Mouse (Mus musculus) adrenal gland, postnatal 4 days (tissue): Measurements from ENCODE around the gene Gm21973. TPM values are rescaled to one million over a fixed set of nuclear protein-coding genes. Genes with fewer than 3 reads are reported as not detected.
A peak's percentile ranks its signal among the peaks of the same experiment; 100 is the strongest.

Experiments
- DNase-seq, 2 experiments: peaks; one replicate each; pipeline ENCODE4 v3.0.0; 2021 to 2022; ENCODE audit warnings: low spot score in 2 of 2, mixed read lengths in 2 of 2
- long read RNA-seq, 2 experiments: library from polyadenylated mRNA; stranded (forward); transcript quantifications; one replicate each; pipeline ENCODE4 v2.0.0; 2021
- total RNA-seq, 2 experiments: library from RNA; stranded (reverse); gene quantifications; 2 replicates each; pipeline ENCODE4 v1.2.3; 2021

Gm21973 gene
- total RNA-seq, result not detected
- long read RNA-seq, experiment 1, partial matches to known transcripts, result 0 of 3 reads
- long read RNA-seq, experiment 1, other reads (novel, unspliced or antisense), result 3 of 3 reads
- long read RNA-seq, experiment 2, partial matches to known transcripts, result 0 of 17 reads
- long read RNA-seq, experiment 2, other reads (novel, unspliced or antisense), result 17 of 17 reads

DNA sequence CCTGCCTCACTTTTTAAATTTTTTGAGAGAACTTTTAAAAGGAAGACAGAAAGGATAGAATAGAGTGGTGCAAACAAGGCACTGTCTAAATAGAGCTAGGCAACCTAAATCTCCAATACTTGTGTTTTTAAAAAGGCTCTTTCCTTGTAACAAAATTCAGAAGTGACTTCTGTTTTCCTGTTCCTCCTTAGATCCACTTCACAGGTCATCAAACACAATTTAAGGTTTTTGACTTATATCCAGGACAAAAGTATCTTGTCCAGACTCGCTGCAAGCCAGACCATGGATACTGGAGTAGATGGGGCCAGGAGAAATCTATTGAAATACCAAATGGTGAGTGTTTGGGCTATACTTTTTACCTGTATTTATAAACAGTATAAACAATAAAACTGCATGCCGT lies at the start of gene Gm21973:
TSS of gene Gm21973 (plus strand) at position 301 of the 400 bp plus-strand sequence.
- DNase-seq, result no peak

DNA sequence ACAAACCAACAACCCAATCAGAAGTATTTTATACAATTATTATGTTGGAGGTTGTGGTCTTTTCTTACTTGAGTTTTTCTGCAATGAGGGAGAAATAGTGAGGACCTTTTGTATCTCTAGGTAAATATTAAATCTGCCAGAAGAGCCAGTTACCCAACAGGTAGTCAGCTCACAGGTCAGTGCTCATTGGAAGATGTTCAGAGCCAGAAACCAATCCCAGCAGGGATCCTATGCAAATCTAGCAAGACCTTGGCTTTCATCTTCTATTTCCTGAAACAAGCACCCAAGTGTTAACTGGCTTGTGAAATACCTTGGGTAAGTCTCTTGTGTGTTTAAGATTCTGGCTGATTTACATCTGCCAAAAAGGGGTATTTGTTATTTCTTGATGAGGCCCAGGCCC lies 48.8 kb upstream of the Gm21973 start:
- no peak for DNase-seq

DNA sequence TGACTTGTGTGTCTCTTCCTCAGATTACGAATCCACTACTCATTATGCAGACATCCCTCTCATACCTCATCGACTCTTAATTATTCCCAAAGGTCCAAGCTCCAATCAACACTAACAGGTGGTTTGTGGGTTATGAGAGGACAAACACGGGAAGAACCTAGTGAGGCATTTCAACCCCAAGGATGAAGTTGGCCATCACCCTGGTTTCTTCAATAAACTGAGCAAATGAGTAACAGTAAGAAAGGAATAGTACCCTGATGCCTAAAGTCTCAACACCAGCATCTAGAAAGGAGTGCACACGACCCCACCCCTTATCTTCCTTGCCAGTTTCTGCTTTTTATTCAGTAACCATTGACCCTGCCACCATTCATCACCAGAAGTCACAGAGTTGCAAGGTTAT lies 47.7 kb upstream of the Gm21973 start:
- DNase-seq, result no peak

DNA sequence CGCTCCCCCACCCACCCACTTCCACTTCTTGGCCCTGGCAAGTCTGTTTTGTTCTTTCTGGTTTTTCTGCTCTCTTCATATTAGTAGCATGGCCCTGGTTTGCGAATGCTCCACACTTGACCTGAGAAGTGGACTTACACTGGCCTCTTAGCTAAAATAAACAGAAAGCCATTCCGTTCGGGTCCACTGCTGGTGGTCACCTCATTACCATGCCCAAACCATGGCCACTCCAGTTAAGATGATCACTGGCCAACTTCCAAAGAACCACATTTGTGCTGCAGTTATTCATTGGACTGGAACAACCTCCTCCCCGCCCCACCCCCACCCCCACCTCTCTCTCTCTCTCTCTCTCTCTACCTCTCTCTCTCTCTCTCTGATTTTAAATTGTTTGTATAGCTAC lies 43.6 kb upstream of the Gm21973 start:
- no peak for DNase-seq

DNA sequence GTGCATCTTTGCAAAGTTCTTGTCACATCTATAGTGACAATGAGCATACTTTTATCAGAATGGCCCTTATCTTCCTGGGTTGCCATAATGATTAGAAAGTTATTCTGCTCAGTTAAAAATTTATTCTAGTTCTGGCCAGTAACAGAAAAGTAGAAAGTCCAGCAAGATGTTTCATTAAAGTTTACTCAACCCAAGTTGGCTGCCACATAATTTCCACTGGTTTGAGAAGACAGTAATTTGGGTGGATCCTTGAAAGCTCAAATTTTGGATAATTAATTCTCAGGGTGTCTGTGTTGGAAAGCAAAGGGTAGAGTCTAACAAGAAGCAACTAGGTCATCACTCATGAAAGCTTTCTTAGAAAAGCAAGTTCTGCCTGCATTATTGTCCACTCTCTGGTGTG lies 41.5 kb upstream of the Gm21973 start:
- DNase-seq, result no peak

DNA sequence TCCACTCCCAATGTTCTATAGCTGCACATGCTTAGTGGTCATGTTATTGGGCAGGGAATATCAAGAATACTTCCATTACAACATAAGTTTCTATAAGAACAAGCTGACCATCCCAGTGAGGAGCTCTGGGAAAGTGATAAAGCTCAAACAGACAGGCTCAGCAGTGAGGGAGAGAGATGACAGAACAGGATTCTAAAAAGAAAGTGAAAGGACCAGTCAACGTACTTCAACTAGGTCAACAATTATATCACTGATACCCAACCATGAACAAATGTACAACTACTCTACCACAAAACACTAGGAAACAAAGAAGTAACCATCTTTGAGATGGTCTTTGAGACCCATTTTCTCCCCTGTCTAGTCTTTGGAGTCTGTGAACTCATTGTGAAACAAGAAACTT lies 28.6 kb upstream of the Gm21973 start:
- no peak for DNase-seq

DNA sequence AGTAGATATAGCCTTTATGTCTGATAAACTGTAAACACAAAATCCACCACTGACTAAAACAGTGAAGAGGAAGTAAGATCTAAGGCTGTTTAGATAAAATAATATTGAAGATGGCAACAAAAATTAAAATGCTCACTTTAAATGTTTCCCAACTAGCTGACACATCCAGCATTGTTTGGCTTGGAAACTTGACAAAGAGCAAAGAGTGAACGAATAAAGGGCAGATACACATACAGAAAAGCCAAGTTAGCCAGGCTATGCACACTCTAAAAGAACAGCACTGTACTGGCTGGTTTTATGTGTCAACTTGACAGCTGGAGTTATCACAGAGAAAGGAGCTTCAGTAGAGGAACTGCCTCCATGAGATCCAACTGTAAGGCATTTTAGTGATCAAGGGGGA lies 27.1 kb upstream of the Gm21973 start:
- DNase-seq, result no peak

DNA sequence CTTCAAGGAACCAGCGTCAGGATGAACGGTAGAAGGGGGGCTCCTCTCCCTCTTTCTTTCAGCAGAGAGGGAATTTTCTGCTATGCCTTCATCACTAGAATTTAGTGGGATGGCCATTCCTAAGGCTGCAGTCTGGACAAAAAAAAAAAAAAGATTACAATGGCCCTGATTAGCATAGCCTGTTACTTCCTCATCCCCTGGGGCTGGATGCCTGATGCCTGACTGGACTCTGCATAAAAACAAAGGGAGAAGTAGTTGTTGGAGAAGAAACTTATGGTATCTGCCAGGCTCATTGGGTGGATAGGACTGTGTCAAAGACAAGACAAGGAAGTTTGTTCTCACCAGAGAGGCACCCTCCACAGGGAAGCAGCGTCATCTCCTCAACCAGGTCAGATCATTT lies 25.7 kb upstream of the Gm21973 start:
- DNase-seq, result no peak

DNA sequence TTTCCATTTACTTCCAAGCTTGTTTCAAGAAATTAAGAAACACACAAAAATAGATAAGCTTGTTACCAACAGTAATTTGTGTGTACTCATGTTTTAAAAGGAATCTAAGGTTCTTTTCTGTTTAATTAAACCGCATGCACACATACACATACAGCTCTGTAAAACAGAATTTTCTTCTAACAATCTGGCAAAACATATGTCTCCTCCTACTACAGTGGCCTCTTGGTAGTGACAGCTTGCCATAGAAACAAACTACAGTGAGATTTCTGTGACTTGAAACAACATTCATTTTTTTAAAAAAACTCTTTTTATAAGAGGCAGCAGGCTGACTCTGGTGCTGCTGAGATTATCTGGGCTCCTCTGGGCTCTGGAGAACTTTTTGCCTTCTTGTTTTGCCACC lies 18.7 kb upstream of the Gm21973 start:
- no peak for DNase-seq

DNA sequence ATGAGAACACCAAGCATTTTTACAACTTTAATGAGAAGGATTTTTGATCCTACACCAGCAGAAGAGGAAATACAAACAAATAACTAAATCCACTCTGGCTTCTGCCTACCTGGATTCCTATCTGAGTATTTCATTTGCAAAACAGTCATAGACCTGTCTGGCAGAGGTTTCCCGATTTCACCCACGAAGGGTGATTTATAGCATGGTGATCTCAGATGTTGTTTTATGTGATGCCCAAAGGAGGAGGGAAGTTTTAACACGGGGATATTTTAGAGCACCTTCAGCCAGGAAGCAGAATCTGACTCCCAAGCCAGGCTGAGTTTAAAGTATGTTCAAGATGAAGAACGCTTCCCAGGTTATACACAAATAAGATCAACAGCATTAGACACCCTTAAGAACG lies 13.4 kb upstream of the Gm21973 start:
- DNase-seq, result no peak

DNA sequence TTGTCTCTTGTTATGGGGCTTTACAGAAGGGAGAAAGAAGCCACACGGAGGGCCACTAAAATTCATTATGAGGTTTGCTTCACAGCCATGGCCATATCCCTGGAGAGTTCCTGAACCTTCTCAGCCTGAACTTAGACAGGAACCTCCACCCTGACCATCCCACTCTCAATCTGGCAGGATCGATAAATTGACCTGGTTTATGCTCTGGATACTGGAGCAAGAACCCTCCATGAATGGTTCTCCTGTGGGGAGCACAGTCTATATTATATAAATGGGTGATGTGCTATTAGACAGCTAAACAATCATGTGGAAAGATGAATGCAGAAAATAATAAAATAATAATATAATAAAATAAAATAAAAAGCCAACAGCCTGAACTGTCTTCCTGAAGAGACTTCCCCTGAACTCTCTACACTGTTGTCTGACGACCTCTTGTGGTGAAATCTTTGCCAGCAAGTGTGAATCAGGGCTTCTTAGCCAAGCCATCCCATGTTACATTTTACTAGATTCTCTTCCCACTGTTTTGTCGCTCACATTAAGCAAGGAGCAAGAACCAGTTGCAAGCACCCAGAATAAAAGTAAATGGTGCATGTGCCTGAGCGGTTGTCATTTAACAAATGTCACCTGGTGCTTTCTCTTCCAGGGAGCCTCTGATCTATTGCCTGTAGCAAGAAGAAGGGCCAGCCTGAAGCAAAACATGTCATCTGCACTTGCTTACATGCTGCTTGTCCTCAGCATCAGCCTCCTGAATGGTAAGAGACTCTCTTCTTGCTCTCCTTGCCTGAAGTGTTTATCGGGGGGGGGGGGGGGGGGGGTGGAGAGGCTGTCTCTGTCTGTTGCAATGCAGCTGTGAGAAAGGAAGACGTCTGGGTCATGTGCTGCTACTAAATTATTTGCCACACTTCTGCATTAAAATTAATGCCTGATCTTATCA lies 11.4 kb upstream of the Gm21973 start:
- peak; percentile 6 to 22 for DNase-seq

DNA sequence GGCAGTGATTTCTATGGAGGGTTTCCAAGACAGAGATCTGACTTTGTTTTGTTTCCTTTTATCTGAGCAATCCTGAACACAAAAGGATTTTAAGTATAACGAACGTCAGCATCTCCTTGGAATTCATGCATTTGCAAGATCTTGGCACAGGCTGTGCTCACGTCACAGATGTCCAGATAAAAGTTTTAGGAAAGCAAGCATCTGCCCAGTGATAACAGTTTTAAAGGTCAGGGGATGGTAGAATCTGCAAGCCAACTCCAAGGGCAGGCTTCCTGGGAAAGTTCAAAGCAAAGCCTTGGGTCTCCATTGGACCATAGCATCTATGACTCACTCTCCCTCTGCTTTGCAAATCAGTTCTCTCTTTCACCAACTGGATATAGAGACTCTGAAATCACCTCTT lies 5.4 kb downstream of the Gm21973 start:
- DNase-seq, result peak in 1 of 2 experiments; percentile 29

DNA sequence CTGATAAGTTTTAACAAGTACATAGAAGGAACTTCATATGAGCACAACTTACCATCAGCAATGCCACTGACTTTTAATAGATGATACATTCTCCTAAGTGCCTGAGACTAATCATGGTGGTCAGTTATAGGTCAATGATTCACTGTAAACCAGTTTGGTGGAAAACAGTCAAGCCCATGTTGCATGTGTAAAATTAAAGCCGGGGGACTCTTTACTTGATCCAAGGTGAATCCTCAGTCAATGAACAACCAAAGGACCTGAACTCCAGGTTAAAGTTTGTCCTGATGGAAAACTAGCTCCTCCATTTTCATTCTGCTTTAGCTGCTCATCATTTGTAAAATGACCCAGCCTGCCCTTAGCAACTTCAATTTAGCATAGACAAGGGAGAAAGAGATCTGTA lies 7.4 kb downstream of the Gm21973 start:
- no peak for DNase-seq

DNA sequence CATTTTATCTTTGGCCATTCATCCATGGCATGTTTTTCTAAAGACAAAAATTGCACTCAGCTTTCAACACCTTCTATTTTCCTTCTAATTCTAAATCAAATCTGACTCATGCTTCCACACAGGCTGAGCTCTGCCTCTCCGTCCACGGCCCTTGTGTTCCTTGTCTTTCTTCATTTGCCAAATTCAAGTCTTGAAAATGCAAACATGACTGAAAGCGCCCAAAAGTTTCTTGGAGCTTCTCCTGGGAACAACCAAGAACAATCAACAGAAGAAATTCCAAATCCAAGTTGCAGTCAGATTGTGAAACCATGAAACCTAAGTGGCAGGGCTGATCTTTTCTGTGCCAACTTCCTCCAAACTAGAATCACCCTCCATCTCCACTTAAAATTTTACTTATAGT lies 13.4 kb downstream of the Gm21973 start:
- DNase-seq, result no peak

DNA sequence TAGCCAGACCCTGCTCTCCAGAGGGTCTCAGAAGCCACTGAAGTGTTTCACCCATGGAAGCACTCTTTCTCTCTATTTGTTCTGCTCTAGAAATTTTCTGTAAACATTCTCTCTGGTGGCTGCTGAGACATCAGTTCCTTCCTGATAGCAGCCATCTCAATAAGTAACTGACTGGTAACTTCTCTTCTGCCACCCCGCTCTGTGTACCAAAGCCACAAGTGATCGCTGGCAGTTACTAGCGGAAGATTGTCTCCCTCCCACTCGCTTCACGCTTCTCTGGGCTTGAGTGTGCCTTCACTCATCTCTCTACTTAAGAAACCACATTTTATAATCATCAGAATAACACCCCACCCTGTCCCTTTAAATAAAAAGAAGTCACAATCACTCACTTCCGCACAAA lies 21.9 kb downstream of the Gm21973 start:
- no peak for DNase-seq

DNA sequence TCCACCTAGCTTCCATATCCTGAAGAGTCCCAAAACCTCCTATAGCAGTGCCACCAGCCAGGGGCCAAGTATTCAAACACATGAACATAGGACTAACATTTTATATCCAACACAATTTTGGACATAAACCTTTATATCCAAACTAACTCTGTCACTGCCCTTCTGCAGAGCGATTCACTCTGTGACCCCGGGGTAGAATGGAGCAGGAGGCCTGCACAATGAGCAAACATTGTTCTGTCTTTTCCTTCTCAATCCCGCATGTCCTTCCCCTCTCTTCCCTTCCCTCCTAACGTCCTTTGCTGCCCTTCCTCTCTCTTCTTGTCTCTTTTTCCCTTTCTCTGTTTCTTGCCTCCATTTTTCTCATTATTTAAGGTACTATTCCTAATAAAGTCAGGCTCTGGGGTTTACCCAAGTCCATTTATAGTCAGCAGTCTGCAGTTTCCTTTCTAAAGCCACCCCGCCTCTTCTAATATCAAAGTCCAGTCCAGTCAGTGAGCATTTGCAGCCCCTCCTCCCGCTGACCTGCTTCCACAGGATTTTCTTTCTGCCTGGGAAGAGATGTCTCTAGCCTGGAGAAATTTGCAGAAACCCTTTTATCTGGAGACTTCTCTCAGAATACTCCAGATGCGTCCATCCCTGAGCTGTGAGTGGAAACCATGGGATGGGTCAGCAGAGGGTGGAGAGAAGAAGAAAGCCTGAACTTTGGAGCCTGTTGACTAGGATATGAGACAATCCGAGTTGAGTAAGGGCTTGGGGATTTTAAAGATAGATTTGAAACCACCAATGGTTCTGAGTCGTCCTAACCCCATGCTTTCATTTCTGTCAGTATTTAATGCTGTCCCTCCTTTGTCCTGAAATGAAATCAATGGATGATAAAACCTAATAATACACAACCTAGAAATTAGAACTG lies 33.1 kb downstream of the Gm21973 start, which contains the start of gene Agxt2:
TSS of gene Agxt2 (plus strand) at position 494 of the 910 bp plus-strand sequence.
- DNase-seq, result no peak

DNA sequence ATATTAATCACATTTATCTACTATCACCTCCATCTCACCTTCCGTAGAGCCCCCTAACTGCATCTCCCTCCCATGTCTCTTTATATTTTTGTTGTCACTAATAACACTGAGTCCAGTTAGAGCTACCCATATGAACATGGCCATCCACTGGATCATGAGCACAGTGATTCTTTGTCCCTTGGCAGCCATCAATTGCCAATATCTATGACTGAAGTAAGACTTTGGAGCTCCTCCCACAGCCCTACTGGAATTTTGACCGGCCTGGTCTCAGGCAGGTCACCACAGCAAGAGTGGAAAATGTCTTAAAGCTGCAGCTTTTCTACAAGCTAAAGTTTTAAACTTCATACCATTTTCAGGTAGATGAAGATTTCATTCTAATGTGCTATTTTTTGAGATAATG lies 41.2 kb downstream of the Gm21973 start:
- DNase-seq, result no peak

DNA sequence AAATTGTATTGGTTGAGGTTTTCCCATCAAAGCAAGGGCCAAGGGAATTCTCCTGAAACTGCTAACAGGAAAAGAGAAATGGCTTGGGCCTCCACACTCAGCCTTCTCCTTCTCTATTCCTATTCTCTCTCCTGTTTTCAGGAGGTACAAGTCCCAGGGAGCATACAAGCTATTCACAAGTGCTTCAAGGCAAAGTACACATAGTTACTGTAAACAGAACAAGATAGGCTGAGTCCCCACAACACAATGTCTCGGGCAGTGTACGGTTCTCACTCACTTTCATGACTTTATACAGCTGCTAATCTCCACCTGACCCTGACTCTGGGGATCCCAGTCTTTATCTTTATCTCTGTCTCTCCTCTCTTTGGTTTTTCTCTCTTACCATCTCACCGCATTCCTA lies 50.2 kb downstream of the Gm21973 start:
- DNase-seq, result no peak

DNA sequence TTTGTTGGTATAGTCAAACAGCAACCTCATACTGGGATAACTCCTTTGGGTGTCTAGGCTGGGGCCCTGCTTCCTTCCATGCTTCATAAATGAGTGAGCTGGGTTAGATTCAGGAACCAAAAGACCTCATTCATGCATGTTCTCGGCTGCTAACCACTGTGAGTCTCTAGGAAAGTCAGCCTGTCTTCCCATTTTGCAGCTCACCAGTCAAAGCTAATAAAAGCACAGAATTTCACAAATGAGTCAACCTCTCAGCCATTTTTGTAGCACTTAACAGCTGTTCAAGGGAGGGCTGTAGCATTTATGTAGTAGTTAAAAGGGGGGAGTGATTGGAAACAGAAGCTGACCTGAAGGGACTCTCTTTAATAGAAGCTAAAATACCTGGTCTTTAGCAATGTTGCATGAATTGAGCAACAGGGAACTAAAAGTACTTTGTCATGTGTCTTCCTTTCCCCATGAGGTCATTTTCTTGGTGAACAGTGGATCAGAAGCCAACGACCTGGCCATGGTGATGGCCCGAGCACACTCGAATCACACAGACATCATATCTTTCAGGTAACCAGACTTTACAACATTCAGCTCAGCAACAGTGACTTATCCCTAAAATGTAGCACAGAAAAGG lies 53.3 kb downstream of the Gm21973 start:
- DNase-seq, result no peak

DNA sequence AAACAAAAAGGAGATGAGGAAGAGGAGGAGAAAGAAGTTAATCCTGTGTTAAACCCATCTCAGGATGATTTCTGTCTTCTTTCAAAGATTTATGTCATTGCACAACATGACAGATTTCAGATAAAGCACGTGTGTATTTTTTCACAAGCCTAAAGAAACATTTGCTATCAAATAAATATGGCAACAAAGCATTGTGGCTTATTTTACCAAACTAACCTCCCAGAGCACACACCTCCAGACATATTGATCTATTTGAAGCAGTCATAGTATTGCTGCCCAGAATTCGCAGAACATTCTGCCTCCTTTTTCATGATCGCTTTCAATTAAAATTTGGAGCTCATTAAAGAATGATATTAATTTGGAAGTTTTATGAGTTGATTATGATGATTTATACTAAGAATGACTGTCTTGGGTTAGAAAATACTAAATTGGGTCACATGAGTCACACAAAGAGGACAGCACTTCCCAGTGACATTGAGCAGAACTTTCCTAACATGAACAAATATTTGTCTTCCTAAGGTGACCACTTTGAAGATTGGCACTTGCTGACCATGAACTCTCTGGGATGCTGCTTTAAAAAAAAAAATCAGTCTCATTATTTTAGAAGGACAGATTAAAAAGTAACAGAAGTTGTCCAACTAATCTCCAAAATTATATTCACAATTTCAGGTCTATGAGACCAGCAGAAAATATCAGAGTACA lies 54.7 kb downstream of the Gm21973 start:
- DNase-seq, result no peak

DNA sequence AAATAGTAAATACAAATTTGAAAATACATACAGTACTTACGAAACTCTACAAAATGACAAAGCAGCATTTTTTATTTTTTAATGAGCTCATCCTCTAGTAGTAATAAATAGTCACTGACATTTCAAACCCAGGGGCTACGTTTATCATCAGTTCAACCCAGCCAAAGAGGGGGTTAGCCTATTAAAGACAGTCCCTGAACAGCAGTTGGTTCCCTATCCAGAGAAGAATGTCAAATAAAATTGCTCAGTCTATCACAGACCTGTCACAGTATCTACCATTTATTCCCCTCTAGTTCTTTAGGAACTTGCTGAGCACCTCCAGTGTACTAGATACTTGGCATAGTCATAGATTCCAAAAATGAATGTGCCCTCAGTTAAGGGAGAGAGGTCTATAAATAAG lies 62.1 kb downstream of the Gm21973 start:
- DNase-seq, result no peak
